Mouse (Mus musculus) retina, embryonic 14.5 days (tissue): ENCODE results near the gene Mamdc4.

ENCODE experiments used
- DNase-seq: peaks from one replicate; pipeline ENCODE4 v3.0.0-alpha.2; 2015; ENCODE audit warnings: low spot score

The Mamdc4 gene

DNA sequence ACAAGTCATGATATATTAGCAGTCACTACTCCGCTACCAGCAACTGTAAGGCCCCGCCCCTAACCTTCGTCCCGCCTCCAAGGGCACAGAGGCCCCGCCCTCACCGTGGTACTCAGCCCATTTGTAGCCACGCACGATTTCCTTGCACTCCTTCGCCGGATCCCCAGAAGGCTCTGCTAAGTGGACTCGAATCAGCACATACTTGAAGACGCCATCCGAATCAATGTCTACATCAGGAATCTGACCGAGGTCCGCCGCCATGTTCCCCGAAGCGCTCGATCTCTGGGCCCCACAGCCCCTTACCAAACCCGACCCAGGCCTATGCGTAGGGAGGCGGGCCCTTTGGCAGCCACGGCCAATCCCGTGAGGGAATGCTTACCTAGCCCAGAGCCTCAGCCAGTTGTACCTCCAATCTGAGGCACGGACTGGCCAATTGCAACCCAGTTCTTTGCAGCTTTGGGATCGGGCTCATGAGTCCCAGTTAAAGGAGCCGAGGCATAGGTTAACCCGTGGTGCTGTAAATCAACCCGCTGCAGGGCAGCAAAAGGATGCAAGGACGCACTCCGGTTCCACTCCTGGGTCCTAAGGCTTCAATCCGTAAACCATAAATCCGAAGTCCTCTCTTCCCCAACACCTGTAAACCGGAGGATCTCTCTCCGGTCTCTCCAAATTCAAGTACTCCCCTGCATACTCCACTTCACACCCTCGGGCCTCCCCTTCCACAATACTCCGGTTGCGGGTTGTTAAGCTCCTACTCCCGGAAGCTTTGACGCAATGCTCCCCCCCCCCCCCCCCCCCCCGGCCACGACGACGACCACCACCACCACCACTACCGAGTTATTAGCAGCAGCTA lies at the start of gene Mamdc4, which contains the start of gene Phpt1:
Gene Mamdc4 (minus strand): TSS at position 267 of the 853 bp plus-strand sequence.
Gene Phpt1 (minus strand): TSS at position 646 of the 853 bp plus-strand sequence.
- peak; percentile 98 for DNase-seq

DNA sequence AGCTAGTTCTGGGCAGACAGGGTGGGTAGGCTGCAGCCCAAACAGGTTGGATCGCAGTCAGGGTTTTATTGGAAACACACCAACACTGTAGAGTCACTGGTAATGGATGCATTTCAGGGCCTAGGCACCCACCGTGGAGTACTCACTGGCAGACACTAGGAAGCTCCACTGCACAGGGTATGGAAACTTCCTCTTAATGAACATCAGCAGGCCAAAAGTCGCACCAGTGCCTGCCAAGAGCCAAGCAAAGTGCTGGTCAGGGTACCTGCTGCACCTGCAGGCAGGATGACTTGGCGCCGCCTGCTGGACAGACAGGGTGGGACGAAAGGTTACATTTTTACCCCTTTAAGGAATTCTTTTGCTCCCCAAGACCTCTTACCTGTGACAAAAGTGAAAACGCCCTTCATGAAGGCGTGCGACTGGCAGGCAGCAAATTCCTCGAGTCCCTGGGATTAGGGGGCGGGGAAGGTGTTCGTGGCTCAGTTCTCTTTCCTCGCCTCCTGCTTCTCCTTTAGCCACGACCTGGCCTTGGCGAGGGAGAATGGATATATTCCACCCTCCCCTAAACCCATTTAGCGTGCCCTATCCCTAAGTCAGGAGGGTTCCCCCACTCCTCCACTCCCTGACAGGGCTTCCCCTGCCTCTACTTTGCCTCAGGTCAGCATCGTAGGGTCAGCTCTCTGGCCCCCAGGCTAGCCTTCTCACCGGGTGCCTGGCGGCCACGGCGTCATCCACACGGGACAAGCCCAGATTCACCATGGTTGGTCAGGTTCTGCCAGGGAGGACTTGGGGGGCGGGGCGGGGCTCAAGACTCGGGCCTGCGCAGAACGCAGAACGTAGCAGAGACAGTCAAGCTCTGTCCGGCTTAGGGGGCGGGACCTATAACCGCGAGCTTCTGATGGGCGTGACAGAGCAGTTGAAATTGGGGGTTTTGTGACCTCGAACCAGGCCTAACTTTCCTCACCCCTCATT lies 46.9 kb upstream of the Mamdc4 start, which contains the start of gene Tmem141:
Gene Tmem141 (minus strand): TSS at position 777 of the 972 bp plus-strand sequence.
- DNase-seq: peak; percentile 83

DNA sequence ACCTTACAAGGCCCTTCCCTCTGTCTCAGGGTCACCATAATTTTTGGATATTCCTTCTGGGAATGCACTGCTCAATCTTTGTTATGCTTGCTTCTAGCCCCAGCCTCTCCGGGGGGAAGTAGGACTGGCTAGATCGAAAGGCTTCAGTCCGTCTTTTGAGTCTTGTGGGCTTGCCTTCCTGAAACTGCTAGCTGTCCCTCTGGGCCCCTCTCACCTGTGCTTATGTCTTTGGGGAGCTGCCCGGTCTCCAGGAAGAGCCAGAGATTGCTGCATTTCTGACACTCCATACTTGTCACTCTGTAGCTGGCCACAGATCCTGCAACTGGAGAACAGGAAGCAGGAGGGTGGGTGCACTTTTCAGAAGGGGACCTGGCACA lies 46.2 kb upstream of the Mamdc4 start:
- DNase-seq: no peak

DNA sequence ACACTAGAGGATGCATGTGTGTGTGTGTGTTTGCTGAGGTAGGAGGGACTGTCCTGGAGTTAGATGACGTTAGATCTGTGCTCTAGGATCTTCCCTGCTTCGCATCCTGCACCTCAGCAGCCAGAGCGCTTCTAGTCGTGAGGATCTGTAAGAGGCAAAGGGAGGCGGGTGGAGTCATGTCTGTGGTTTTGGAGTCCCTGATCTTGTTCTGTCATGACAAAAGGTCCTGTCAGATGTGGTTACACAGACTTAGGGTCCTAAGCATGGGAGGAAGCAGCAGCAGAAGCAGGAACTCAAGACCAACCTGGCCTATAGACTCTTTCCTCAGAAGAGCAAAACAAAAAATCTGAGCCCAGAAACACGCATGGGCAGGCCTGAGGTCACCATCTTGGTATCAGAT lies 45.7 kb upstream of the Mamdc4 start:
- no peak for DNase-seq

GRCm38 (mm10) chr2:25617578-25617977 lies 42.9 kb upstream of the Mamdc4 start, which contains the start of gene Ccdc183:
Gene Ccdc183 (minus strand): TSS chr2:25617678.
- DNase-seq: no peak

GRCm38 (mm10) chr2:25616398-25616797 lies 41.8 kb upstream of the Mamdc4 start:
- DNase-seq: no peak

DNA sequence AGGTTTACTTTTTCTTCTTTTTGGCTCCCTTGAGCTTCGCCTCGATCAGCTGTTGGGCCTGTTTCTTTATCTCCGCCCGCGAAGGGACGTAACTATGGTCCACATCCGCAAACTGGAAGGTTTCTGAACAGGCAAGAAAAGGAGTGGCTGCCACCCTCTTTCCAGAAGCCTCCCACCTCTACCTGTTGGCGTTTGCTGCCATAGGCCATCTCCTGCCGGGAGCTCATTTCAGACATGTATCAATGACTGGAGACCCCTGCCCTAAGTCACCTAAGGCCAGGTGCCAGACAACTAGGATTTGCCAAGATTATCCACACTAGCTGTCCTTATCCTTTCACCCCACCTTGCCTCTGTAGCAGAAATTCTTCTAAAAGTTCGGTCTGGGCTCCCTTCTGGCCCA lies 34.0 kb upstream of the Mamdc4 start:
- DNase-seq: no peak

GRCm38 (mm10) chr2:25607761-25608622 lies 33.3 kb upstream of the Mamdc4 start, which contains the start of gene Rabl6:
Gene Rabl6 (minus strand): TSS chr2:25608521.
- DNase-seq: peak; percentile 94

- no peak for DNase-seq
Measured at GRCm38 (mm10) chr2:25602526-25602925, 27.9 kb upstream of the Mamdc4 start.

GRCm38 (mm10) chr2:25600037-25600436 lies 25.4 kb upstream of the Mamdc4 start:
- DNase-seq: no peak

DNA sequence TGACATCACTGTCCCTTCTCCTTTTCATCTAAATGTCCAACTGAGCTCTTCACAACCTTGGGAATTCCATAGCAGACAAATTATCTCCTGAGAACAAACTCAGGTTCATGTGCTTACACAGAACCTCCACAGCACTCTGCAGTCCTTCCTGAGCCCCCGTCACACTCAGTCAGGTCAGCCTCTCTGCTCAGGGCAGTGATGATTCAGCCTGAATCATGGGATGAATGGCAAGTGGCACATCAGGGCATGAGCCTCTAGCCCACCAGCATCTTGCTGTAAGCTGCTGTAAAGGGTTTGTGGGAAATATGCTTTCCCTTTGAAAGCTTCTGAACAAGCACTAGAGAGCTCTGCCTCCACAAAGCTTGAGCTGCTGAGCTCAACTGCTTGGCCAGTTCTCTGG lies 24.1 kb upstream of the Mamdc4 start:
- DNase-seq: no peak

GRCm38 (mm10) chr2:25596765-25597510 lies 22.3 kb upstream of the Mamdc4 start:
- no peak for DNase-seq

DNA sequence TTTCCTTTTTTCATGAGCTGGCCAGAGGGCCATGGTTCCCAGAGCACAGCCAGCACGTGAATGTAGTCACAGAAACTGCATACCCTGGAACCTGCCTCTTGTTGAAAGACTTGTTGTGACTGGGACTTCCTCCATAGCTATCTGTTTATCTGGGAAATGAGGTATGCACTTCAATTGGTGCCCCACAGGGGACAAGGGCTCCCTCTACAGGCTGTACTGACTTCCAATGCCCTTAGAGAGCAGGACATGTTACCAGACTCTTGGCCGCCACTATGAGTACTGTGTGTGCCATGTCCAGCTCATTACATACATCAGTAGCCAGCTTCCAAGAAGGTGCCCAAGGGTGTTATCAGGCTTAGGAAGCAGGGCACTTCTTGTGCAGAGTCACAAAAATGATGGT lies 17.2 kb upstream of the Mamdc4 start:
- DNase-seq: peak; percentile 31

DNA sequence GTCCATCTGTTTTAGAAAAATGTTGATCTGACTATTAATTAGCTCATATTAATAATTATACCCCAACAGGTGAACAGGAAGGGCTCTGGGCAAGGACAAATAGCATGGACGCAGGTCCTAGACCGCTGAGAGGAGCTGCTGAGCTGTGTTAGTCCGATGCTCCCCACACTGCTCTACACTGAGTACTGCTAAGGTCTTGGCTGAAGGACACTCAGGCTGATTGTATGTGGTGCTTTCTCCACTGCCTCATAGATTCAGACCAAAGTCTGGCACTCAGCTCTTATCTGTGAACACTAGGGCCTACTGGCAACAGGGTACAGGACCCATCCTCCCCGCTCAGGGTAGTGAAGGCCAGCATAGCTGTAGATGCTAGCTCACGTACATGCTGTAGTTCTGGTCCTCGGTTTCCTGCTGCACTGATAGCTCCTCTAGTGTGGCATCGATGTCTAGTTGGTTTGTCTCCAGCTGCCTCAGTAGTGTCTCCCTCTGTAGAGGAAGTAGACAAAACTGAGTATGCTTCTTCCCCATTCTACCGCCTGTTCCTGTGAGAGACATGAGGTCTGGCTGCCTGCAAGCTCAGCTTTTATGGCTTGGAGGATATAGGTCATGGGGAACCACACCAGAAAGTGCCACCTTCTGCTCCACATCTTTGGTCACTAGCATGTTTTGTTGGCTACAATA lies 13.7 kb upstream of the Mamdc4 start:
- DNase-seq: no peak

DNA sequence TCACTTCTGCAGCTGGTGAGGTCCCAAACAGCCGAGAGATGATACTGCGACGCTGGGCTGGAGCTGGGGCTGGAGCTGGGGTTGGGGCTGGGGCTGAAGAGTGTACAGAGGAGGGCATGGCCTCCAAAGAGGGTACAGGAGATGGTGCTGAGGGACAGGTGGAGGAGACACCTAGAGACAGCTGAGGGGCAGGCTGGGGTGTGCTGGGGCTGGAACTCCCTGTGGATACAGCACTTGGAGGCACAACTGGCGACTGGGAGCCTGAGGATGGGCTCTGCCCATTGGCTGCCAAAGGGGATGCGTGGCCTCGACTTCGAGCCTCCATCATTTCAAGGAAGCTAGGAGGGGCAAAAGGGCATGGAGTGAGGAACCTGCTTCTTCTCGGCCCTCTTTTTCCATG lies 12.6 kb upstream of the Mamdc4 start:
- DNase-seq: no peak

- no peak for DNase-seq
Measured at GRCm38 (mm10) chr2:25585601-25586000, 11.0 kb upstream of the Mamdc4 start.

DNA sequence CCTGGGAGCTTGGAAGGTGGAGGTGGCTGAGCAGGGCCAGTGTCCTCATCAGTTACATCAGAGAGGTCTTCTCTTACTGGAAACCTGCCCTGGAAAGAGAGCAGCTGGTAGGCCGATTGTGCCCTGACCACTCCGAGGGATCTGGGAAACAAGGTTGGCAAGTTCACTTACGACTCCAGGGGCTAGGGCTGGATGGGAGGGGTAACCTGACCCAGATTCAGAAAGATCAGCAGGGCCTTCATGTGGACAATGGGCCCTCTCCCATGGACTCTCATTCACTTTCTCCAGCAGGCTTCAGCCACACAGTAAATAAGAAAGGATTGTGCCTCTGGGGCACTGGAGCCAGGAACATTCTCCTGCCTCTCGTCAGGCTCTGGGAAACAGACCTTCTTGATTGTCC lies 10.2 kb upstream of the Mamdc4 start:
- no peak for DNase-seq

DNA sequence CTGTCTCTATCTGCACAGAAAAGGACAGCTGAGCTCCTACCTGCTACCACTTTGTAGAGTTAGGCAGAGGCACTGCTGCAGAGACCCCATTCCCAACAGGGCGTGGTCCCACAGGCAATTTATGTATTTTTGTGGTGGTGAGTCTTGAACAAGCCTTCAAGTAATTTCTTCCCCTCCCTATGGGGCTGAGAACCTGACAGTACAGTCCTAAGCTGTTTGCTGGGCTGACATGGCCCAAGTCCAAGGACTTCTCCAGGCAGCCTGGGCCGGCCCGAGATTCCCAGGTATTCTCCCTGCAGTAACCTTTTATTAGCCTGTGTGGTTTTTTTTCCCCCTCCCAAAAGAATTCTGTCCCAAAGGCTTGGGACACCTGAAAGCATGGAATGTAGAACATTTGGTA lies 9.5 kb upstream of the Mamdc4 start:
- no peak for DNase-seq

- DNase-seq: no peak
Measured at GRCm38 (mm10) chr2:25583571-25583970, 8.9 kb upstream of the Mamdc4 start.

DNA sequence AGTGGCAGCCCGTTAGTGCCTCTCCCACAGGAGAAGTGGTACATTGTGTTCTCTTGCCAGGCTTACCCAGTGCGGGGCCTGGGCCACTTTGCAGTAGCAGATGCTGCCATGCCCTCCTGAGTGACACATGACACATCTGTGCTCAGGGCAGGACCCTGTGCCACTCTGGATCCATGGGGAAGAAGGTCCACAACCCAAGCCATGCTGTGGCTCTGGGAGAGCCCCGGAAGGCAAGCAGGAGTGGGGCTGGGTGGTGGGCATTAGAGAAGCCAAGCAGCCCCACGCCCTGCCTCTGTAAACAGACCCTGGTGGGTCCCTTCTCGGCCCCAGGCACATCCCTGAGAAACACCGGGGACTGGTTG lies 8.5 kb upstream of the Mamdc4 start:
- DNase-seq: no peak
